Mouse (Mus musculus) yolk sac, embryonic 10.5 days (tissue): ENCODE results near the gene Tuba1c.
"Not testable (repeated sequence)": the region's sequence is repeated elsewhere in the genome, so short reads cannot be mapped to it uniquely, and the experiment has no call there.

ENCODE experiments used
- DNase-seq: peaks from one replicate; pipeline ENCODE4 v3.0.0-alpha.2; 2017; ENCODE audit warnings: low spot score

Tuba1c gene

DNA sequence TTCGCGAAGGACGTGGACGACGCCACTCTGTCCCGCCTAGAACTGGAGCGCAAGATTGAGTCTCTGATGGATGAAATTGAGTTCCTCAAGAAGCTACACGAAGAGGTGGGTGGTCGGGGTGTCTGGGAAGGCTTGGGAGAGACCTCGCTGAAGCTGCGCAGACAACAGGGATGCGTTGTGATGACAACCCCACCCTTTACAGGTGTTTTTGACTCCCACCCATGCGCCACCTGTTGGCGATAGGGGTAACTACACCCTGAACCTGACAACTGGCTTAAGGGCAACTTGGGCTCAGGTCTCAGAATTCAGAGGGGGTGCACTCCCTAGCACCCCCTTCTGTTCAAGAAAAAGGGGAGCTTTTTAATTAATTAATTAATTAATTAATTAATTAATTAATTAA lies 26.6 kb downstream of the Tuba1c start:
- DNase-seq, result no peak

GRCm38 (mm10) chr15:99065557-99066165 lies 36.0 kb downstream of the Tuba1c start:
- DNase-seq, result no peak

- DNase-seq, result no peak
Observed at GRCm38 (mm10) chr15:99071988-99072387, 42.3 kb downstream of the Tuba1c start.

GRCm38 (mm10) chr15:99074019-99074599 lies 44.4 kb downstream of the Tuba1c start, which contains the start of gene Troap:
Gene Troap (plus strand): TSS chr15:99074575.
- DNase-seq, result no peak

DNA sequence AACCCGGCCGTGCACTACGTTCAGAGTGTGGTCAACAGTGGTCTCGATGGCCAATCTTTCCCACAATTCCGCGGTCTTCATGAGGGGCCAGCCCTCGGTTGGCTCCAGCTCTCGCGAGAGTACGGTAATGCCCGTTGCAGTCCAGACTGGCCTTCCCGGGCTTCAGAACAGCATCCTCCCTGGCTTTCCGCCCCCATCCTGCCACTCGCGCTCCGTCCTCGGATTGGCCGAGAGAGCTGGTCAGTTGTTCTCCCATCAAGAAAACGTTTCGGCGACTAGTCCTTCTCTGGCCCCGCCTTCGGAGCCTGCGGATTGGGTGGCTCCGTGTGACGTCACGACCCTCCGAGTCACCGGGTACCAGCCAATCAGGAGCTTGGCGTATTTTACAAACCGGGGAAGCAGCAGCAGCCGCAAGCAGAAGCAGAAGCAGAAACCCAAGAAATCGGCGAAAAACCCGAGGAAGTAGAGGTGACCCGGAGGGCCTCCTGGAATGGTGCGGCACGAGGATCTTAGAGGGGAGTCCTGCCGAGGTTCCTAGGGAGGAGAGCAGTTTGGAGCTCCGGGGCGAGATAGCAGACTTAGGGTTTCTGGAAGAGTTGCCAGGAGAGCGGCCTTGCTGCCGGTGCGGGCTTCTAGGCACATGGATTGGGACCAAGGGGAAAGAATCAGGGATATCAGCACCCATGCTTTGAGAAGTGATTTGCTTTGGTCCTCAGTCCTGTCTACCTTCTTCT lies 45.1 kb downstream of the Tuba1c start:
- DNase-seq, result peak; percentile 99

- DNase-seq, result not testable (repeated sequence)
Observed at GRCm38 (mm10) chr15:99076011-99076410, 46.3 kb downstream of the Tuba1c start.

DNA sequence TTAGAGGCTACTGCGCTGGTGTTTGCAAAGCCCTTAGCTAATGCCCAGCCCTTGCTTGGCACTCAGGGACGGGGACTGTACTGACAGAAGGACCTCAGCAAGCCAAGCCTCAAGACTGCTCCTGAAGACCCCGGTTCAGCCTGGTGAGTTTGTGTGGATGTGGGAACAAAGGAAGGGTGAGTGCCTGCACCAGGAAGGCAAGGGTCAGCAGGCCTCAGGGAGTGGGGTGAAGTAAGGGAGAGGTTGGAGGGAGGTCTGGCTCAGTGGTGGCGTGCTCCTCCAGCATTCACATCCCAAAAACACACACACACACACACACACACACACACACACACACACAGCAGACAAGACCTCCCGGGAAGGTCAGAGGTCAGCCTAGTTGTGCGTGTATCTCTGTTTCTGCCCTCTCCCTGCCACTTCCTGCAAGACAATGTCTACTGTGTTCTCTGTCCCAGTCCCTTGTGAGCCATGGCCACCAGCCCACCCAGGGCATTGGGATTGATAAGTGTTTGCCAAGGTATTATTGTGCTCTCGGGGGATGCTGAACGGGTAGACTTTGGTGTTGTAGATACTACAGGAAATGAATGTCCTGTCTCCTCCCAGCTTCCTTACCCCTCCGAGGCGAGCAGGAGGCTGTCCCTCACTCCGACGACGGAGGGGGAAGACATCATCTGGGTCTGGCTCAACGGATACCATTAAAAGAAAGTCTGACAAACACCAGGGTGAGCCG lies 48.7 kb downstream of the Tuba1c start:
- no peak for DNase-seq

DNA sequence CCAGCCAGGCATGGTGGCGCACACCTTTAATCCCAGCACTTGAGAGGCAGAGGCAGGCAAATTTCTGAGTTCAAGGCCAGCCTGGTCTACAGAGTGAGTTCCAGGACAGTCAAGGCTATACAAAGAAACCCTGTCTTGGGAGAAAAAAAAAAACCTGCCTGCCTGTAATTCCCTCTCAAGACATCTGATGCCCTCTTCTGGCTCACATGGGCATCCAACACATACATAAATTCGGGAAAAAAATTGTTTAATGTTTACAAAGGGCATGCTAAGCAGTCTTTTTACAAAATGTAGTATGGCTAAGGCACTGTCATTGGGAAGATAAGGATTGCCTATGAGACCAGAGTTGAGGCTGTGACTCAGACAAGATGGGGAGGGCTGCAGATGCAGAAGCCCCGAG lies 50.1 kb downstream of the Tuba1c start:
- no peak for DNase-seq

GRCm38 (mm10) chr15:99082322-99082721 lies 52.6 kb downstream of the Tuba1c start:
- DNase-seq, result no peak

DNA sequence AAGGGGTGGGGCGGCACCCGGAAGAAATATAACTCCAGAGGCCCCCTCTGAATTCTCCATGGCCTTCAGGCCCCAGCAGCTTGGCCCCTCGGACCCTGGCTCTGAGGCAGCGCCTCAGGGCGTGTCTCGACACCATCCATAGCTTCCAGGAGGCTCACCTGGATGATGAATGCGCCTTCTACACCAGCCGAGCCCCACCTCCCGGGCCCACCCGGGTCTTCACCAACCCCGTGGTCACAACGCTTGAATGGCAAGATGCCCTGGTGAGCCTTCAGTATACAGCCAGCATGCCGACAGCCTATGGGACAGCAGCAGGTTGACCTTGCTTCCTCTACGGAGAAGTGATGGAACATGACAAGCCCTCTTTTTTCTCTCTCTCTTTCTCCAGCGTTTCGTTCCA lies 53.1 kb downstream of the Tuba1c start:
- DNase-seq, result no peak

- no peak for DNase-seq
Observed at GRCm38 (mm10) chr15:99083258-99083657, 53.6 kb downstream of the Tuba1c start.

GRCm38 (mm10) chr15:99083867-99084557 lies 54.3 kb downstream of the Tuba1c start:
- DNase-seq, result peak; percentile 85

DNA sequence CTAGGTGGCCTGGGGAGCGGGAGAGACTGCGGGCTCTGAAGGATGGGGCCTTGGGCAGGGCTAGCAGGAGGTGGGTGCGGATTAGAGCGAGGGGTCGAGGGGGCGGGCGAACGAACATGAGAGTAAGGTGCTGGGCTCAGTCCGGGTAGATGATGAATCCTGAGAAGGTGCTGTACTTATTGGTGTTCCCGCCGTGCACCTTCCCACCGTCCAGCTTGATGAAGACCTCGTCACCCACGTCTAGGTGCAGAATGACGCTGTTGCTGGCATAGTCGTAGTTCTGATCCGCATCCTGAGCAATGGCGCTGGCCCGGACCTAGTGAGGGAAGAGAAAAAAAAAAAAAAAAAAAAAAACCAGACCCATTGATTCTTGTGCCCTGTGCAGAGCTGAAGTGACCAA lies 54.9 kb downstream of the Tuba1c start:
- DNase-seq, result no peak

DNA sequence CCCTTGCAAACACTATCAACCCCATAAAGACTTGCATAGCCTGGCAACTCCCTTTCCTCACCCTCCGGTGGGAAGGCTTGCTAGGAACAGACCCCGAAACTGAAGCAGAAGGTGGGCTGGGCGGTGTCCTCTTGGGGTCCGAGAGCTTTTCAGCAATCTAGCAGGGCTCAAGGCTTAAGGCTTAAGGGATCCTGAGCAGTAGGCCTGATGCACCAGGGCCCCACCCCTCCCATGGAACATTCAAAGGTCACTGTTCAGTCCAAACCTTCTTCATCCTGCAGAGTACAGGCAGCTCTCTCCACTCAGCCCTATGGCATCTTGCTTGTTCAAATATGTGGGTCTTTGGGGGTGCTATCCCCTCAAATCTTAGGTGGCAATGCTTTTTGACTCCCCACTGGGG lies 56.3 kb downstream of the Tuba1c start:
- no peak for DNase-seq

DNA sequence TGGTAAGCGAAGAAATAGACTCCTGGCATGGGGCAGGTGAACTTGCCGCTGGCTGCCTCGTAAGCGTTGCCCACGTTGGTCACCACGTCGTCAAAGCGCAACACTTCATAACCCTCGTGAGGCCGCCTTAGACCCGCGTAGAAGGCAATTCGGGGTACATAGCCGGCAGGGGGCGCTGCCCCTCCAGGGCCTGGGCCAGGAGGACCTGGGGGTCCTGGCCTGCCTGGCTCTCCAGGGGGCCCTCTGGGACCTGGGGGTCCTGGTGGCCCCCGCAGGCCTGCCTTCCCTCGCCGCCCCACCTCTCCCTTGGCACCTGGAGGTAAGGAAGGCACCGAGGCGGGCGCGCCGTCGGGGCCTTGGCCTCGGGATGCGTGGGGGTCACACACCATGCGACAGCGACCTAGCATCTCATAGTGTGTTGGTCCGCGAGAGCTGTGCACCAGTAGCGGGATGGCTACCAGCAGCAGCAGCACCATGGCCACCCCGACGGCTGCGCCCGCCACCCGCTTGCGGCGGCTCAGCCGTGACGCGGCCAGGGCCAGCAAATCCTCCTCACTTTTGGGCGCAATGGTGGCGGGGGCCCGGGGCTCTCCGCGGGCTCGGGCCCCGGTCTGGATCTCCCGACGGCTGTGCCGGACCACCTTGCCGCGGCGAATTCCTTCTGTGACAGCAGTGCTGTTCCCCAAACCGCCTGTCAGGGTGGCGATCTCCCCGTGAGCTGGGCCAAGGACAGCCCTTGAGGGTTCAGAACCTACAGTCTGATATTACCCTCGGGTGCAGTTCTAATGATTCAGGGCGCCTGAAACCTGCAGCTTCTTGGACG lies 57.8 kb downstream of the Tuba1c start, which contains the start of gene C1ql4:
Gene C1ql4 (minus strand): TSS at position 565 of the 823 bp plus-strand sequence.
- DNase-seq, result no peak
